Mouse (Mus musculus) heart, embryonic 13.5 days (tissue): Measurements from ENCODE around the gene Mapkapk2. TPM values are rescaled to one million over a fixed set of nuclear protein-coding genes. Genes with fewer than 3 reads are reported as not detected.

ENCODE experiments used
- ATAC-seq: fragments of 200-750 bp; cut with Nextera tagmentation; 2 replicates; pipeline ENCODE4 v1.8.0; 2017; ENCODE audit warnings: moderate TSS enrichment; ENCODE audit not compliant: insufficient number of reproducible peaks, low FRiP score, low TSS enrichment; ENCODE audit errors: extremely low read depth
- H3K27ac ChIP-seq: fragments of 300-500 bp; sonication (generic); replicated peaks from 2 replicates; pipeline ENCODE4 v1.5.1; 2015; ENCODE audit warnings: moderate library complexity, mild to moderate bottlenecking, inconsistent platforms
- H3K27me3 ChIP-seq: fragments of 300-500 bp; sonication (generic); replicated peaks from 2 replicates; pipeline ENCODE4 v1.6.1; 2015; ENCODE audit warnings: mild to moderate bottlenecking, inconsistent platforms
- H3K36me3 ChIP-seq: fragments of 300-500 bp; sonication (generic); 2 replicates; pipeline ENCODE4 v1.6.1; 2015; ENCODE audit warnings: mild to moderate bottlenecking, inconsistent platforms
- H3K4me1 ChIP-seq: fragments of 300-500 bp; sonication (generic); 2 replicates; pipeline ENCODE4 v1.6.1; 2015; ENCODE audit warnings: inconsistent platforms
- H3K4me2 ChIP-seq: fragments of 300-500 bp; sonication (generic); 2 replicates; pipeline ENCODE4 v1.6.1; 2015; ENCODE audit warnings: inconsistent platforms, mild to moderate bottlenecking, moderate library complexity
- H3K4me3 ChIP-seq: fragments of 300-500 bp; sonication (generic); 2 replicates; pipeline ENCODE4 v1.5.1; 2015; ENCODE audit warnings: moderate library complexity, mild to moderate bottlenecking, inconsistent platforms
- H3K9ac ChIP-seq: fragments of 300-500 bp; sonication (generic); 2 replicates; pipeline ENCODE4 v1.6.1; 2015; ENCODE audit warnings: inconsistent platforms, mild to moderate bottlenecking, moderate library complexity
- H3K9me3 ChIP-seq: fragments of 300-500 bp; sonication (generic); 2 replicates; pipeline ENCODE4 v1.6.1; 2016; ENCODE audit warnings: inconsistent platforms
- WGBS: fragments of 180-500 bp; shearing (Covaris S2); methylation state at CpG from one replicate; pipeline ENCODE4 v1.1.7; 2015; ENCODE audit warnings: mixed read lengths; 5-methylcytosine and 5-hydroxymethylcytosine counted together
- polyA plus RNA-seq: library from polyadenylated mRNA; unstranded; fragments of >200 nt; fragmentation: Nextera tagmentation; extraction: Ambion mirVana; gene quantifications from 2 replicates; pipeline ENCODE4 v1.2.1, GENCODE M21; 2015

Mapkapk2 gene
- polyA plus RNA-seq, 1 experiment from 2014 or later: 62.0 TPM

DNA sequence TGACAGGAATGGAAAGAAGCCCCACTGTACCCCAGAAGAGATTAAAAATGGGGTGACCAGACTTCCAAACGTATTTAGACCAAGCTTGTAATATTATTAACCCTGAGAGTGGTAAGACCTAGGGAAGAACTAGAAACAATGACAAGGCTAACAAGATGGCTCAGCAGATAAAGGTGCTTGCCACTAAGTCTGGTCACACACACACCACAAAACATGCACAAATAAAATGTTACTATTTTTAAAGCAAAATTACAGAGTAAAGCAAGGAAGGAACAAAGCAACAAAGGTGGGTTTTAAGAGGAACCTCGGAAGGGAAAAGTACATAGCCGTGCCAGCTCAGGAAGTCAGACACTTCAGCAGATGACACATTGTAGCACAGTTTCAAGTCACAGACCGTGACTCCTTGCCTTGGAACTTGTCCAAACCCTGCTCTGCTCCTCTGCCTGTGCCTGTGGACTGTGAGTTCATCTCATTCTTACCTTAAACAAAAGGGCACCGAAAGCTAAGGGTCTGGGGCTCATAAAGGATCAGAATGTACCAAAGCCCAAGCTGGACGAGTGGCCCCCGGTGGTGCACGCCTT lies 37.4 kb upstream of the Mapkapk2 start:
- Histone ChIP-seq H3K4me3 (peak overlapping the region; percentile 80), H3K9ac (peak overlapping the region; percentile 68), H3K4me1 (peaks cover 31% of the 10 kb centered on the region), H3K27ac (peak overlapping the region; percentile 54), H3K27me3 (no peaks in the 10 kb centered on the region), H3K4me2 (peak overlapping the region; percentile 83), H3K36me3 (peaks cover 1% of the 10 kb centered on the region), H3K9me3 (no peaks in the 10 kb centered on the region)
- WGBS: 52% methylated on average over 8 of the region's 8 CpGs
- no peak for ATAC-seq

DNA sequence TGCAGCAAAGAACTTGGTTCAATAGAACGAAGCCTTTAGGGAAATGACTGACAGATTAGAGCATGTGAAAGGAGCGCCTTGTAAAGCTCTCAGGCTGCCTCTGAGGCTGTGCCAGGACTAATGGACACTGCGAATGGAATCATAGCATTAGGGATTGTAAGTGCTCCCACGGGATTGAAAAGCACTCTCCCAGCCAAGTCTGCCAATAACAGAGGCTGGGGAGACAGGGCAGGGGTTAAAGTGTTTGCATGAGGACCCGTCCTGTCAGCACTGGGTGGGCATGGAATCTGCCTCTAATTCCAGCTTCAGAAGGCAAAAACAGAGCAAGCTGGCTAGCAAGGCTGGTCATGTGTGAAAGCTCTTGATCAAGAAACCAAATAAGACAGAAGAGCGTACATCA lies 36.6 kb upstream of the Mapkapk2 start:
- H3K27ac ChIP-seq: 0 out of 2 replicates have a peak overlapping the region, but pooled peaks have one; percentile 21
- no peak for ATAC-seq
- H3K36me3 ChIP-seq: peaks cover 9% of the 10 kb centered on the region
- no peaks in the 10 kb centered on the region for H3K27me3 ChIP-seq
- H3K9me3 ChIP-seq: no peaks in the 10 kb centered on the region
- peaks cover 28% of the 10 kb centered on the region for H3K4me1 ChIP-seq
- peak overlapping the region; percentile 83 for H3K4me2 ChIP-seq
- H3K4me3 ChIP-seq: peak overlapping the region; percentile 80
- 63% methylated on average over 6 of the region's 6 CpGs for WGBS
- peak overlapping the region; percentile 38; the same call in 1 of the 2 replicates for H3K9ac ChIP-seq

DNA sequence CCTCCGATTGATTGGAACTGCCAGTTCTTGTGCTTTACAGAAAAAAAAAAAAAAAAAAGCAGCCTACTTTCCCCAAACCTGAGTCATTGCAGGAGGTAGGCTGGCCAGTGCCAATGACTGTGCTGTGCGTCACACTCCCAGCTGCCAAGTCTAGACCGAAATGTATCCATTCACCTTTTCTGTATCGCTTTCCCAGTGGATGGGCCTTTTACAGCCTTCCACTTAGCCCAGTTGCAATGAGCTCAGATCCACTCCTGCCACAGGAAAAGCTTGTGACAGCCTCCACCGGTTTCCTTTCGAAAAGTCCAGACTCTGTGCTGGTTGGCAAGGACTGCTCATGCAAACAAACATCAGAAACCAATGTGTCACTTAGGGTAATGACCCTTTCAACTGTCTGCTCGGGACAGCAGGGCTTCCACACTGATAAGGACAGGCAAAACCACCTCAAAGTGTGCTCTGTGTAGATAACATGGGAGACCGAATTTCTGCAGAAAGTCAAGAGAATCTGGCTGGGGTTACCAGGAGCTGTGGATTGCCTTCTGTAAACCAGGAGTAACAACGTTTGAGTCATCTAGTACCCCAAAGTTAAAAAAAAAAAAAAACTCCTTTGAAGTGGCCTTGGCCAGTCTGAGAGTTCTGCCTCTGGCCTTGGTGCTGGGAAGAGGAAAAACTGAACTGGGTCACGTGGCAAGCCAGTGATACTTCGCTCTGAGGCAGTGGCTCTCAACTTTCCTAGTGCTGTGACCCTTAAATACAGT lies 28.5 kb upstream of the Mapkapk2 start:
- peaks cover 23% of the 10 kb centered on the region for H3K36me3 ChIP-seq
- H3K4me1 ChIP-seq: peaks cover 13% of the 10 kb centered on the region
- H3K27ac ChIP-seq: peak overlapping the region; percentile 38
- no peaks in the 10 kb centered on the region for H3K27me3 ChIP-seq
- H3K9ac ChIP-seq: no peak overlapping the region
- no peaks in the 10 kb centered on the region for H3K9me3 ChIP-seq
- H3K4me3 ChIP-seq: peak overlapping the region; percentile 29; the same call in 1 of the 2 replicates
- peak overlapping the region; percentile 51; the same call in 1 of the 2 replicates for H3K4me2 ChIP-seq
- WGBS: 27% methylated on average over 11 of the region's 11 CpGs
- ATAC-seq: peak; percentile 78

DNA sequence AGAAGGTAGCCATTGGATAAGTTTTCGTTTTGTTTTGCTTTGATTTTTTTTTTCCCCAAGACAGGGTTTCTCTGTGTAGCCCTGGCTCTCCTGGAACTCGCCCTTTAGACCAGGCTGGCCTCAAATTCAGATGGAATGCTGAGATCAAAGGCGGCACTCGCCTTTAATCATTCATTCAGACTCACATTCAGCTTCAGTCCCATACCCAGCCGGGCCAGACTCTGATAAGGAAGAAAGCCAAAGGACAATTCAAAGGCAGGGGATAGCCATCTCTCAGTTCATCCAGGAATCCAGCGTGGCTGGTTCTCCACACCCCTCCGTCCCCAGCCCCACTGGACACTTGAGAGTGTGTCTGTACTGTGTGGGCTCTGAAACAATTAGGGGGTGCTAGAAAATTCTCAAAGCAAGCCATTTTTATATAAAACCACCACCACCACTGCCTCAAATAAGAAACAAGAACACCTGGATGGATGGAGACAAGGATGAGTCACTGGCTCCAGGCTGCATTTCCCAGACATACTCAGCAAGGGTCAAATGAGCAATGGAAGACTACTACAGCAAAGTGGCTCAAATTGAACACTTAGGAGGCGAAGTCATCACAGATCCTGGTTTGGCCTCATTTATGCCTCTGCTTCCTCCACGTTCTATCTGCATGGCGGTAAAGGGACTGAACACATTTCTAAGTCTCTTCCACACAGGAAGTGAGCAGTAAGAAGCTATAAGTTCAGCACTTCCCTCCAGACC lies 26.1 kb upstream of the Mapkapk2 start:
- Histone ChIP-seq H3K9ac (no peak overlapping the region), H3K36me3 (peaks cover 8% of the 10 kb centered on the region; the same call in 1 of the 2 replicates), H3K27me3 (0 out of 2 replicates have a peak, but pooled peaks cover 6% of the 10 kb centered on the region), H3K9me3 (no peaks in the 10 kb centered on the region), H3K27ac (no peak overlapping the region), H3K4me1 (peaks cover 28% of the 10 kb centered on the region), H3K4me2 (peak overlapping the region; percentile 51), H3K4me3 (no peak overlapping the region)
- 47% methylated on average over 10 of the region's 10 CpGs for WGBS
- no peak for ATAC-seq

DNA sequence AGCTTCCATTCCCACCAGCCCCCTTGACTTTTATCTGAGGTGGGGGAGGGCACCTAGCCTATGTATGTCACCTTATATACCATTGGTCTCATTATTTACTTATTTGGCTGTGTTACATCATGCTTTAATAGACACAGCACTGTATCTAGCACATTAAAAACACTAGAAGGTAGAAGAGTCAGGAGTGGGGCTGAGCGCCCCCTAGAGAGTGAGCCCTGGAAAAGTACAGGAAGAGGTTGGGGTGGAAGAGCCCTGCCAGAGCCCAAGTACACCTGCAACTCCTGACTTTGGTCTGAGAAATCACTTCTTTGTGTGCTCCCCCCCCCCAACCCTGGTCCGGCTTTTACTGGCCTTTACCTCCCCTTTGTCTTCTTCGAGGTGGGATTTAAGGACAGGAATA lies 24.4 kb upstream of the Mapkapk2 start:
- Histone ChIP-seq H3K9me3 (no peaks in the 10 kb centered on the region), H3K4me3 (no peak overlapping the region), H3K4me2 (no peak overlapping the region), H3K9ac (no peak overlapping the region), H3K36me3 (no peaks in the 10 kb centered on the region), H3K4me1 (peaks cover 41% of the 10 kb centered on the region), H3K27ac (no peak overlapping the region), H3K27me3 (0 out of 2 replicates have a peak, but pooled peaks cover 6% of the 10 kb centered on the region)
- WGBS: 36% methylated on average over 3 of the region's 3 CpGs
- no peak for ATAC-seq

DNA sequence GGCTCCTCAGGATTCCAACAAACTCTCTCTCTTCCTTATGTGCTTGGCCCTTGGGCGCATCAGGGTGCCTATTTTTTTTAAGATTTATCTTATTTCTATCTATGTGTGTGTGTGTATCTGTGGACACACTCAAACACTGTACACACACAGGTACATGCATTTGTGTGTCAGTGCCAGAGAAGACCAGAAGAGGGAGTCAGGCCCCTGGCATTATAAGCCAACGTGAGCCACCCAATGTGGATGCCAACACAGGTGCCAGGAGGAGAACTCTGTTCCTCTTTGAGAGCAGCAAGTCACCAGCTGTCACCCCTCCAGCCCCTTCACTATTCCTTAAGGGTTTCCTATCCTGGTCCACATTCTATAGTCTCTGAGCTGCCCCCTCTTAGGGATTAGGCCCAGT lies 21.4 kb upstream of the Mapkapk2 start:
- H3K9me3 ChIP-seq: no peaks in the 10 kb centered on the region
- no peak overlapping the region for H3K4me3 ChIP-seq
- no peaks in the 10 kb centered on the region for H3K36me3 ChIP-seq
- 0 out of 2 replicates have a peak overlapping the region, but pooled peaks have one; percentile 10 for H3K27ac ChIP-seq
- peaks cover 47% of the 10 kb centered on the region for H3K4me1 ChIP-seq
- no peak overlapping the region for H3K9ac ChIP-seq
- 0 out of 2 replicates have a peak, but pooled peaks cover 6% of the 10 kb centered on the region for H3K27me3 ChIP-seq
- ATAC-seq: no peak
- 73% methylated on average over 2 of the region's 2 CpGs for WGBS
- H3K4me2 ChIP-seq: no peak overlapping the region

DNA sequence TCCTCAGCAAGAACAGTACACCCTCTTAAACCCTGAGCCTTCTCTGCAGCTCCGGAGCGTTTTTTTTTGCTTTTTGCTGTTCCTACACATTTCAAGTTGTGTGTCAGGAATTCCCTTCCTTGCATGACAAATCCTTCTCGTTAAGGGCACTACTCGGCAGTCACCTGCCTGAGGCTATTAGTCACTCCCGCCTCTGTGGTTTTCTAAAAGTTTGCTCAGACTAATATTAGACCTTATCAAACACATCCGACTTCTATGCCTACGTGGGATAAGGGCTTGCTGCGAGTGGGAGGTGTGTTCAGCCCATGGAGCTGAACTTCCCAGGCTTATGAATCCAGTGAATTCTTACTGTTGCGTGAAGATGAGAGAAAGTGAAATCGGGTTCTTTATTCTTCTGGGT lies 20.9 kb upstream of the Mapkapk2 start:
- H3K4me2 ChIP-seq: no peak overlapping the region
- no peaks in the 10 kb centered on the region for H3K36me3 ChIP-seq
- peak overlapping the region; percentile 1; the same call in 1 of the 2 replicates for H3K9ac ChIP-seq
- H3K27me3 ChIP-seq: 0 out of 2 replicates have a peak, but pooled peaks cover 6% of the 10 kb centered on the region
- ATAC-seq: no peak
- 39% methylated on average over 10 of the region's 10 CpGs for WGBS
- peaks cover 51% of the 10 kb centered on the region for H3K4me1 ChIP-seq
- H3K27ac ChIP-seq: 0 out of 2 replicates have a peak overlapping the region, but pooled peaks have one; percentile 10
- no peak overlapping the region for H3K4me3 ChIP-seq
- H3K9me3 ChIP-seq: no peaks in the 10 kb centered on the region

DNA sequence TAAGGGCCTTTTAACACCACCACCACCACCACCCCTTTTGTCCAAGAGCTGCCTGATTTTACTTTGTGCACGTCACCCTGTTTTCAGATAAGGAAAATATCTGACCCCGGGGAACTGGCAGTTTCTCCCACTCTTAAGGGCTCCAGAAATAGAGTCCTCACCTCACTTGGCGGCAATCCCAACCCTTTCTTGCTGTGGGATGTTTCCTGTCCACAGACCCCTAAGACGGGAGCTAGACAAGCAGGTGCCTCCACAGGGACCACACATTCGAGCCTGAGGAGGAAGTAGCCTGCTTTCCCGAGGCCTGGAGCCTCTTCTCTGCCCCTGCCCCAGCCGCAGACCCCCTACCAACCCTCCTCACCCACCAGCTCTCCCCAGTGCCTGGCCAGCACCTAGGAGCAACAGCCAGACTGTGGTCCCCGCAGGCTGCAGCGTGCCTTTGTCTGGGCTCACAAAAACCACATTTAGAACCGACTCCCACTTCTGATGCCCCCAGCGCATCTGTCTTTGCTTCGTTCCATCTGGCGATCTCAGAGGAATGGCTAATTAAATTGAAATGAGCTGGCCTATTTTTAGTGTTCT lies 18.9 kb upstream of the Mapkapk2 start:
- H3K4me2 ChIP-seq: peak overlapping the region; percentile 44

DNA sequence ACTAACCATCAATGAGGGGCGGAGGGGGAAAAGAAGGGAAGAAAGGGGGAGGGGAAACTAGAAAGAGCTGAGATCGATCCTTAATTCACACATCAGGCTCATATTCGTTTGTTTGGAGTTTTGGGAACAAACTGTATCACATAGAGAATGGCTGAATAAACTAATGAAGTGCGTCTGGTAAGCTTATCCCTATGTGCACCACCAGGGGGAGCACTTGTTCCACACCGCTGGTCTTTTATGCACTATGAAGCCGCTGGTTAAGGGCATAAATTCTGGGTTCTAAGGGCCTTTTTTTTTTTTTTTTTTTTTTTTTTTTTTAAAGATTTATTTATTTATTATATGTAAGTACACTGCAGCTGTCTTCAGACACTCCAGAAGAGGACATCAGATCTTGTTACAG lies 18.3 kb upstream of the Mapkapk2 start:
- peak overlapping the region; percentile 48 for H3K27ac ChIP-seq
- no peak overlapping the region for H3K4me3 ChIP-seq
- no peaks in the 10 kb centered on the region for H3K36me3 ChIP-seq
- 14% methylated on average over 6 of the region's 6 CpGs for WGBS
- no peak for ATAC-seq
- no peaks in the 10 kb centered on the region for H3K9me3 ChIP-seq
- 0 out of 2 replicates have a peak, but pooled peaks cover 6% of the 10 kb centered on the region for H3K27me3 ChIP-seq
- H3K4me2 ChIP-seq: no peak overlapping the region
- H3K9ac ChIP-seq: no peak overlapping the region
- H3K4me1 ChIP-seq: peaks cover 76% of the 10 kb centered on the region

More for the DNA sequence above, 18.9 kb upstream of the Mapkapk2 start:
- peak overlapping the region; percentile 97 for H3K27ac ChIP-seq
- H3K27me3 ChIP-seq: 0 out of 2 replicates have a peak, but pooled peaks cover 6% of the 10 kb centered on the region
- peak overlapping the region; percentile 74 for H3K9ac ChIP-seq
- H3K36me3 ChIP-seq: no peaks in the 10 kb centered on the region
- ATAC-seq: peak; percentile 52; the same call in 1 of the 2 replicates
- H3K4me1 ChIP-seq: peaks cover 71% of the 10 kb centered on the region
- WGBS: 26% methylated on average over 13 of the region's 13 CpGs
- H3K4me3 ChIP-seq: no peak overlapping the region
- no peaks in the 10 kb centered on the region for H3K9me3 ChIP-seq

DNA sequence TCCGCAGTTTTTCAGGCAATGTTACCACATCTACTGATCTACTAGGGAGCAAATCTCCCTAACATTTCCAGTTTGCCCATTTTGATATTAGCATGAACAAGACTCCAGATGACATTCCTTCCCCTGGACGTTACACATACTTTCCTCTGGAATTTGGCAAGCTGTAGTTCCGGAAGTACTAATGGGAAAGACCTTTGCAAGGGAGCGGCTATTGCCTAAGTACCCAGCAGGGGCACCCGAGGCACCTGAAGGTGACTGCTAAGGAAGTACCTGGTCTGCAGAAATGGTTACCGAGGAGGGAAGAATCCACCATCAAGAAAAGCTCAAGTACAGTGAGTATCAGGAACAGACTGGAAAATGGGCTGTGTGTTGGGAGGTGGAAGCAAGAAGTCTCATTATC lies 14.9 kb upstream of the Mapkapk2 start:
- no peak for ATAC-seq

More for the DNA sequence above, 14.9 kb upstream of the Mapkapk2 start:
- Histone ChIP-seq H3K9me3 (no peaks in the 10 kb centered on the region), H3K36me3 (no peaks in the 10 kb centered on the region), H3K4me2 (peak overlapping the region; percentile 44), H3K4me1 (peaks cover 78% of the 10 kb centered on the region), H3K9ac (peak overlapping the region; percentile 37; the same call in 1 of the 2 replicates), H3K27ac (peak overlapping the region; percentile 85), H3K27me3 (no peaks in the 10 kb centered on the region), H3K4me3 (peak overlapping the region; percentile 5)
- WGBS: 22% methylated on average over 6 of the region's 6 CpGs
